Mouse (Mus musculus) splenic B cell, adult 2 months (primary cell): ENCODE data around the gene B3galnt1.

Experiments
- DNase-seq: peaks from one replicate; pipeline ENCODE4 v3.0.0-alpha.2; 2011; ENCODE audit warnings: low read depth, low spot score
- H3K27me3 ChIP-seq: 2 replicates; pipeline ENCODE4 v1.6.1; 2012; ENCODE audit warnings: mild to moderate bottlenecking, low read length, moderate library complexity, mixed read lengths; ENCODE audit not compliant: control insufficient read depth, poor library complexity, insufficient read depth, severe bottlenecking
- H3K36me3 ChIP-seq: 2 replicates; pipeline ENCODE4 v1.6.1; 2012; ENCODE audit warnings: mild to moderate bottlenecking, low read length, moderate library complexity, mixed read lengths; ENCODE audit not compliant: control insufficient read depth, poor library complexity, insufficient read depth, severe bottlenecking

B3galnt1 gene

DNA sequence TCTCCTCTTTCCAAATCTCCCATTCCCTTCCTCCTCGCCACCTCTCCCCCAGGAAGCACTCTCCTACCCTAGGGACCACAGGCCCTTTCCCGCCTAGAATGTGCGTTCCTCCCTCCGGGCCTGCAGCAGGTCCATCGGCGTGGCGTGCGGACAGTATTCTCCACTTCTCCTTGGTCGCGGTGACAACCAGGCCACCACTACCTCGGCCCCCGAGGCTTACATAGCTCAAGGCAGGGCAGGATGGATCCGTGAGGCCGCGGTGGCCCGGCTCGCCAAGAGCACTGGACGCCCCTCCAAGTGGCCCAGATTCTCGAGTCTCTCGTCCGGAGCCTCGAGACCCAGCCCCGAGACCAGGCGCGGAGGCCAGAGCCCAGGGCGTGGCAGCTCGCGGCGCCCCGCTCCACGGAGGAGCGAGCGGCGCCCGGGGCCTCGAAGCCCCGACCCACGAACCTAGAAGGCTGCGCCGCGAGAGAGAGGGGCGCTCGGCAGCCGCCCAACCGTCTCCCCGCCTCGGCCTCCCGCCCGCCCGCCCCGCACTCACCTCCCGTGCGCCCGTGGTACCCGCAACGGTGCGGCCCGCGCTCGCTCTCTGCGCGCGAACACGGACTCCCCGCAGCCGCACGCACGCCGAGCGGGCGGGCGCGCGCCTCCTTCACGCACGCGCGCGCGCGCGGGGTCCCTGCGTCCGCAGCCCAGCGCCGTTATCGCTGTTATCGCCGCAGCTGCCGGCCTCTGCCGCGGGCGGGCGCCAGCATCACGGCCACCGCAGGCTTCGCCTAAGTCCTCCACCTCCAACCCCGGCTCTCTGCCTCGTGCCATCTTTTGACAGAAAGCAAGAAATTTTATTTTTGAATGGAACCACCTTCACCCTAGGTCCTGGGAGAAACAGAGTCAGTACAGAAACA, at the start of gene B3galnt1:
TSS of gene B3galnt1 (minus strand) at position 700 of the 905 bp plus-strand sequence.
- DNase-seq, result peak; percentile 15
- no peaks in the 10 kb centered on the region for H3K27me3 ChIP-seq
- H3K36me3 ChIP-seq, result no peaks in the 10 kb centered on the region

GRCm38 (mm10) chr3:69634521-69634920, 35.8 kb upstream of the B3galnt1 start:
- DNase-seq, result no peak
- H3K36me3 ChIP-seq, result no peaks in the 10 kb centered on the region
- H3K27me3 ChIP-seq, result no peaks in the 10 kb centered on the region

DNA sequence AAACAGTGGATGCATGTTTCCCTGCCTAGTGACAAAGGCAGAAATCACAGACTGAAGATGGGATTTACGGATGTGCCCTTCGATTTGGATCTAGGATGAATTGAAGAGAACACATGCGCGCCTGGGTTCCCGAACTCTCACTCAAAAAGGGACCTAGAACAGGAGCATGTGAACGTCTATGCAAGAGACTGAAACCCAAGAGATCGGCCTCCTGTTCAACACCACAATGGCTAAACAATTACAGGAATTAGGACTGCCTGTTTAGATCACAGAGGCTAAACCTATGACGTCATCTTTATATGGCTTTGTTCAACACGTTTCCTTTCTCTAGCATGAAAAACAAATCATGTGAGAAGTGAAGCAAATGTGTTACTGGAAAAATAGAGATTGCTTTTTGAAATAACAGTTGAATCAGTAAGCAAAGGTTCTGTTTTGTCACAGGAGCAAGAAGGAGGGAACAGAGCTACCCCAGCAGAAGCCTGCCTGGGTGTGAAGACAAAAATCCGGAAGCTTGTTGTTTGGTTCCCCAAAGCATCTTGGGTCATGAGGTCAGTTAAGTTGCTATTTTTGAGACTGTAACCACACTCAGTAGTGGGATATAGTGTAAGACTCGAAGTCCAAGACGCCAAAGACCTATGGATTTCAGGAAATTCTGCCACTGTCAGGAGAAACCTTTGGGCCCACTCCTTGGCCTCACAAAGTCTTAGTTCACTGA, 35.1 kb upstream of the B3galnt1 start:
- Histone ChIP-seq H3K36me3 (no peaks in the 10 kb centered on the region), H3K27me3 (no peaks in the 10 kb centered on the region)
- no peak for DNase-seq

GRCm38 (mm10) chr3:69626963-69627590, 28.3 kb upstream of the B3galnt1 start:
- no peaks in the 10 kb centered on the region for H3K27me3 ChIP-seq
- H3K36me3 ChIP-seq, result no peaks in the 10 kb centered on the region
- DNase-seq, result no peak

GRCm38 (mm10) chr3:69626213-69626962, 27.6 kb upstream of the B3galnt1 start:
- DNase-seq, result no peak
- H3K36me3 ChIP-seq, result no peaks in the 10 kb centered on the region
- H3K27me3 ChIP-seq, result no peaks in the 10 kb centered on the region

- no peak for DNase-seq
- no peaks in the 10 kb centered on the region for H3K36me3 ChIP-seq
- no peaks in the 10 kb centered on the region for H3K27me3 ChIP-seq
These were observed 25.4 kb upstream of the B3galnt1 start for GRCm38 (mm10) chr3:69624182-69624581.

DNA sequence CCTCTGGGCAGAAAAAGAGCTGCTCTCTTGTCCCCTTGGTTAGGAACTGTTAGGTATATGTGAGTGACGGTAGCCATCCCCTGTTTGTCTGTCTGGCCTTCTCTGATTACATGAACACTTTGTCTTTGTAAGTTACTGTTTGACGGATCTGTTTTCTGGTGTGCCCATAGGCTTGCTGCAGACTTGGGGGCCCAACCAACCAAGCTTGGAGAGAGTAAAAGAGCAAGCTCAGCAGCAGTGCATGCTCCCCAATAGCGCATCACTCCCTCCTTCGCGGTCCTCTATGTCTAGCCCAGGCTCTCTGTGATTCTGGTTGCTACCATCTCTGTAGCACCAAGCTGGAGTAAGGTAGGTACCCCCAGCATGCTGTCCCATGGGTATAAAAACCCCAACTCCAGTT, 9.1 kb upstream of the B3galnt1 start:
- Histone ChIP-seq H3K27me3 (no peaks in the 10 kb centered on the region), H3K36me3 (no peaks in the 10 kb centered on the region)
- DNase-seq, result no peak

GRCm38 (mm10) chr3:69607468-69607867, 8.7 kb upstream of the B3galnt1 start:
- Histone ChIP-seq H3K36me3 (no peaks in the 10 kb centered on the region), H3K27me3 (no peaks in the 10 kb centered on the region)
- DNase-seq, result no peak

DNA sequence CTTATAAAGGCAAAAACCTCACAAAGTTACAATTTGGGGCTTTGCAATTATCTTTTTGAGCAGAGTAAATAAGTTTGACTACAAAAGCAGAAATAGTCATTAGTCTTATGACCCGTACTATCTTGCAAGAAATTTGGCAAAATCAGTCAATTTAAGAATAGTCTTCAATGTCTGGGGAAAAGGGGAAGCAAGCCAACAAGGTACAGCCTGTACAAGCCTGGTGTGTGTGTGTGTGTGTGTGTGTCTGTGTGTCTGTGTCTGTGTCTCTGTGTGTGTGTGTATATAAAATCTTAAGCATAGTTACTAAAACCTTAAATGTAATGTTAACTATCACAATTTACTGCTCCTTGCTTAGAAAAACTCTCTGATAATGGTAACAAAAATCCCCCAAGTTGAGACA, 8.2 kb upstream of the B3galnt1 start:
- H3K27me3 ChIP-seq, result no peaks in the 10 kb centered on the region
- no peaks in the 10 kb centered on the region for H3K36me3 ChIP-seq
- no peak for DNase-seq

DNA sequence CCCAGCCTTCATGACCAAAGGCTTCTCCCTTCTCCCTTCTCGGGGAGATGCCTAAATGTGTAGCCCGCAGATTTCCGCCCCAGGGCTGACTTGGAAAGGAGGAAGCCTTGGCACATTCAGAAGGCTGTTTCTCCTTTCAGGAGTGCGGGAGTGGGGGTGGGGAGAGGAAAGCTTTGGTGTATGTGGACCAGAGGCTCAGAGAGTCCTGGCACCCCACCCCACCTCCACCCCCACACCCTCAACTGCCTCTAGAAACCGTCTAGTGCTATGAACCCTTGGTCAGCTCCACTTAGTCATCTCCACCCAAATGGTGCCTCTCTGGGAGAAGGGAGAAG, 373 bp upstream of the B3galnt1 start:
- no peaks in the 10 kb centered on the region for H3K36me3 ChIP-seq
- DNase-seq, result no peak
- no peaks in the 10 kb centered on the region for H3K27me3 ChIP-seq

GRCm38 (mm10) chr3:69597816-69598215, 944 bp downstream of the B3galnt1 start:
- H3K27me3 ChIP-seq, result no peaks in the 10 kb centered on the region
- no peaks in the 10 kb centered on the region for H3K36me3 ChIP-seq
- DNase-seq, result no peak

- no peaks in the 10 kb centered on the region for H3K27me3 ChIP-seq
- H3K36me3 ChIP-seq, result no peaks in the 10 kb centered on the region
- no peak for DNase-seq
These were observed 1.5 kb downstream of the B3galnt1 start for GRCm38 (mm10) chr3:69597211-69597610.

DNA sequence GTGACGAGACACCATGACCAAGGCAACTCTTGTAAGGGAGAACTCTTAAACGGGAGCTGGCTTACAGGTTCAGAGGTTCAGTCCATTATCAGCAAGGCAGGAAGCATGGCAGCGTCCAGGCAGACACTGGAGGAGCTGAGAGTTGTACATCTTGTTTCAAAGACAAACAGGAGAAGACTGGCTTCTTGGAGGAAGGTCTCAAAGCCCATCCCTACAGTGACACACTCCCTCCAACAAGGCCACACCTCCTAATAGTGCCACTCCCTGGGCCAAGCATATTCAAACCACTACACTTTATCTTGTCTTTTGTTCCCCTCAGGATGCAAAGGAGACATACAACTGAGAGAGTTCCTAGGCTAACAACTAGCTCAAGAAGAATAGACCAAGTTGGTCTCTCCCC, 2.6 kb downstream of the B3galnt1 start:
- Histone ChIP-seq H3K36me3 (no peaks in the 10 kb centered on the region), H3K27me3 (no peaks in the 10 kb centered on the region)
- no peak for DNase-seq

- no peaks in the 10 kb centered on the region for H3K27me3 ChIP-seq
- H3K36me3 ChIP-seq, result no peaks in the 10 kb centered on the region
- no peak for DNase-seq
These were observed 4.7 kb downstream of the B3galnt1 start for GRCm38 (mm10) chr3:69594071-69594470.
